Mouse (Mus musculus): ENCODE data around the gene Gm20518. TPM values are rescaled to one million over a fixed set of nuclear protein-coding genes. Genes with fewer than 3 reads are reported as not detected.

Gene Gm20518
- total RNA-seq, 2 experiments from 2014 or later, result 1.3 to 1.7 TPM

Other genes with a start within 250 kb of the Gm20518 start
- gene Ccdc74a, start 245.2 kb downstream of the Gm20518 start, total RNA-seq (2021), result 10 to 100 TPM; 40.5 to 42.3 TPM
- gene Med15, start 158.8 kb downstream of the Gm20518 start, total RNA-seq (2021), result 10 to 100 TPM; 66.2 to 69.6 TPM
- 100 to 1,000 TPM; 108 TPM for gene Klhl22, start 132.1 kb downstream of the Gm20518 start, total RNA-seq (2021)
- 1 to 10 TPM; 4.7 to 5.0 TPM for gene Scarf2, start 94.4 kb downstream of the Gm20518 start, total RNA-seq (2021)
- gene B830017H08Rik, start 58.5 kb downstream of the Gm20518 start, total RNA-seq (2021), result 1 to 10 TPM; 4.5 to 5.8 TPM
- 1 to 10 TPM; 7.5 to 9.2 TPM for gene Car15, start 53.3 kb downstream of the Gm20518 start, total RNA-seq (2021)
- gene Tssk1, start 2.6 kb upstream of the Gm20518 start, total RNA-seq (2021), result under 1 TPM in 1 of 2 experiments, not detected in 1; 0.09 TPM
- gene Dgcr2, start 6.9 kb upstream of the Gm20518 start, total RNA-seq (2021), result 100 to 1,000 TPM; 109 to 114 TPM
- not detected for gene Tssk2, start 7.0 kb upstream of the Gm20518 start, total RNA-seq (2021)
- gene Ess2, start 19.7 kb upstream of the Gm20518 start, total RNA-seq (2021), result 10 to 100 TPM; 31.7 to 33.5 TPM
- gene Gsc2, start 23.4 kb upstream of the Gm20518 start, total RNA-seq (2021), result not detected
- 10 to 100 TPM; 78.3 to 87.2 TPM for gene Slc25a1, start 36.5 kb upstream of the Gm20518 start, total RNA-seq (2021)
- gene Vpreb2, start 88.8 kb upstream of the Gm20518 start, total RNA-seq (2021), result not detected
- 100 to 1,000 TPM in 1 of 2 experiments, 10 to 100 TPM in 1; 87.0 to 112 TPM for gene Dgcr6, start 161.2 kb upstream of the Gm20518 start, total RNA-seq (2021)
- 10 to 100 TPM; 15.8 to 17.3 TPM for gene Prodh, start 198.5 kb upstream of the Gm20518 start, total RNA-seq (2021)
- gene Rtn4r, start 236.0 kb upstream of the Gm20518 start, total RNA-seq (2021), result 10 to 100 TPM; 76.3 to 78.0 TPM